Mouse (Mus musculus): ENCODE data around the gene Alg1.
A peak's percentile ranks its signal among the peaks of the same experiment; 100 is the strongest.
"Not testable (repeated sequence)": the region's sequence is repeated elsewhere in the genome, so short reads cannot be mapped to it uniquely, and the experiment has no call there.

Alg1 gene

GRCm38 (mm10) chr16:5233418-5234313, at the start of gene Alg1:
Gene Alg1 (plus strand): TSS chr16:5233621.
- DNase-seq (ENCODE audit: low read depth, low spot score), result peak; percentile 94

GRCm38 (mm10) chr16:5184101-5184500, 49.3 kb upstream of the Alg1 start:
- DNase-seq (ENCODE audit: low read depth, low spot score), result no peak

GRCm38 (mm10) chr16:5184956-5185355, 48.5 kb upstream of the Alg1 start:
- DNase-seq (ENCODE audit: low read depth, low spot score), result no peak

- DNase-seq (ENCODE audit: low read depth, low spot score), result no peak
Observed at GRCm38 (mm10) chr16:5185691-5186090, 47.7 kb upstream of the Alg1 start.

GRCm38 (mm10) chr16:5186234-5186633, 47.2 kb upstream of the Alg1 start:
- no peak for DNase-seq (ENCODE audit: low read depth, low spot score)

- peak; percentile 34 for DNase-seq (ENCODE audit: low read depth, low spot score)
Observed at GRCm38 (mm10) chr16:5195080-5195479, 38.3 kb upstream of the Alg1 start.

- DNase-seq (ENCODE audit: low read depth, low spot score), result peak; percentile 50
Observed at GRCm38 (mm10) chr16:5202681-5203080, 30.7 kb upstream of the Alg1 start.

- peak; percentile 52 for DNase-seq (ENCODE audit: low read depth, low spot score)
Observed at GRCm38 (mm10) chr16:5203200-5203599, 30.2 kb upstream of the Alg1 start.

- DNase-seq (ENCODE audit: low read depth, low spot score), result peak; percentile 91
Observed at GRCm38 (mm10) chr16:5203668-5204433, 29.6 kb upstream of the Alg1 start, which contains the start of gene Nagpa. Gene Nagpa (minus strand): TSS chr16:5204012.

- no peak for DNase-seq (ENCODE audit: low read depth, low spot score)
Observed at GRCm38 (mm10) chr16:5205431-5205970, 27.9 kb upstream of the Alg1 start.

- DNase-seq (ENCODE audit: low read depth, low spot score), result no peak
Observed at GRCm38 (mm10) chr16:5206051-5206450, 27.4 kb upstream of the Alg1 start.

- DNase-seq (ENCODE audit: low read depth, low spot score), result no peak
Observed at GRCm38 (mm10) chr16:5210365-5210764, 23.1 kb upstream of the Alg1 start.

- DNase-seq (ENCODE audit: low read depth, low spot score), result no peak
Observed at GRCm38 (mm10) chr16:5212150-5212549, 21.3 kb upstream of the Alg1 start.

GRCm38 (mm10) chr16:5214126-5214525, 19.3 kb upstream of the Alg1 start:
- no peak for DNase-seq (ENCODE audit: low read depth, low spot score)

GRCm38 (mm10) chr16:5216686-5217085, 16.7 kb upstream of the Alg1 start:
- DNase-seq (ENCODE audit: low read depth, low spot score), result no peak

- DNase-seq (ENCODE audit: low read depth, low spot score), result no peak
Observed at GRCm38 (mm10) chr16:5217341-5218133, 15.9 kb upstream of the Alg1 start.

- no peak for DNase-seq (ENCODE audit: low read depth, low spot score)
Observed at GRCm38 (mm10) chr16:5221403-5221802, 12.0 kb upstream of the Alg1 start.

GRCm38 (mm10) chr16:5222140-5222539, 11.3 kb upstream of the Alg1 start, which contains the start of gene AU021092:
Gene AU021092 (minus strand): TSS chr16:5222299.
- no peak for DNase-seq (ENCODE audit: low read depth, low spot score)

- DNase-seq (ENCODE audit: low read depth, low spot score), result not testable (repeated sequence)
Observed at GRCm38 (mm10) chr16:5226534-5226933, 6.9 kb upstream of the Alg1 start.

- not testable (repeated sequence) for DNase-seq (ENCODE audit: low read depth, low spot score)
Observed at GRCm38 (mm10) chr16:5227501-5227900, 5.9 kb upstream of the Alg1 start.

- DNase-seq (ENCODE audit: low read depth, low spot score), result not testable (repeated sequence)
Observed at GRCm38 (mm10) chr16:5228103-5228502, 5.3 kb upstream of the Alg1 start.
